Comparison of ENCODE assay signal across 8 mouse cellular contexts in the genomic region with DNA sequence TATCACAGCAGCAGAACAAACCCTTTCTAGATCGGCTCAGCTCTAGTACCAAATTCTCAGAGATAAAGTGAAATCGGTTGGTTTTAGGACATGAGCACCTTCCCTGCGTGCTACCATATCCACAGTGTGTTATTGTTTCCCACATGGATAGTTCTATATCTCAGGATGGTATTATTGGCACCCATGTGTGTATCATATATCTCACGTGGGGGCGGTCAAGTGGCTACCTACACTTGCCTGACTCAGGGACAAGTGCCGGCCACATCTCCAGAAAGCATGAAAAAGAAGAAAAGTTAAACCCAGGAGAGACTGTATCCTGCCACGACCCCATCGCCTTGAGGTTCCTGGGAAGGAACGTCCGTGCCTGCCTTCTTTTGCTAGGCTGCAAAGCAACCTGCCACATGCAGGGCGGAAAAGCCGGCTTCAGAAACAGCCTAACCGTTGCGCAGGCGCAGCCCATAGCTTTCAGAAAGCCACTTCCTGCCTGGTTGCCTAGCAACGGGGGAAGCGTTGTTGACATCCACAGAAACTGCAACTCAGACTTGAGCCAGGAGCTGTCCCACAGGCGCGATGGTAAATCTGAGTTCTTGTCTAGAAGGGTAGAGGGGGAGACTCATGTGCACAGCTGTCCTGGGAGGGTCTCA. TPM values are rescaled to one million over a fixed set of nuclear protein-coding genes. Genes with fewer than 3 reads are reported as not detected.
DNase-seq lines count a peak whose midpoint lies in the region; ATAC-seq lines count a peak whose summit lies in the region.

A gene (plus strand): TSS at position 498 of the 644 bp plus-strand sequence.

- peak; percentile 99 for ATAC-seq in common myeloid progenitor, adult 5-6 weeks (replicated peaks; ENCODE audit: low read depth, poor library complexity, severe bottlenecking)

- peak; percentile 94 for DNase-seq in ZHBTc4 (ENCODE audit: low read depth, low spot score)
- DNase-seq in gastrocnemius, postnatal 10 days: peak; percentile 88
- DNase-seq in hindlimb bud, embryonic 11.5 days (ENCODE audit: extremely low spot score, low read depth, low spot score): peak; percentile 88
- peak; percentile 91 to 95 for DNase-seq in left cerebral cortex, adult 18-20 months (ENCODE audit: low spot score in 2 of 2)
- DNase-seq in lung, postnatal 36 days: peak; percentile 97
- DNase-seq in retina, adult 2 months (ENCODE audit: low read depth, low spot score): peak; percentile 75
- peak; percentile 98 for DNase-seq in thymus, postnatal 14 days

RNA-seq across cellular contexts. Expression of the gene that starts here (rescaled TPM):
- not detected in 2 replicates for total RNA-seq in common myeloid progenitor, adult 5-6 weeks (2017)
- total RNA-seq in gastrocnemius, postnatal 10 days (2021): not detected
- 1 to 10 TPM; 1.5 to 1.8 TPM for total RNA-seq in left cerebral cortex, adult 18-20 months (2021)

Comparison
In these comparisons a context has a peak if more than half of its experiments do, and no peak if none do; other contexts are left out.
1. Peak in every context shown above with its lines: DNase-seq and ATAC-seq.
2. Peak in ATAC-seq in common myeloid progenitor, adult 5-6 weeks; RNA of the gene not detected or under 1 TPM.
3. Peak in DNase-seq in gastrocnemius, postnatal 10 days; RNA of the gene not detected or under 1 TPM.